Mouse (Mus musculus): ENCODE results near the gene Celf2. TPM values are rescaled to one million over a fixed set of nuclear protein-coding genes. Genes with fewer than 3 reads are reported as not detected.

Gene Celf2
- polyA plus RNA-seq, 1 experiment, result 8.9 TPM

DNA sequence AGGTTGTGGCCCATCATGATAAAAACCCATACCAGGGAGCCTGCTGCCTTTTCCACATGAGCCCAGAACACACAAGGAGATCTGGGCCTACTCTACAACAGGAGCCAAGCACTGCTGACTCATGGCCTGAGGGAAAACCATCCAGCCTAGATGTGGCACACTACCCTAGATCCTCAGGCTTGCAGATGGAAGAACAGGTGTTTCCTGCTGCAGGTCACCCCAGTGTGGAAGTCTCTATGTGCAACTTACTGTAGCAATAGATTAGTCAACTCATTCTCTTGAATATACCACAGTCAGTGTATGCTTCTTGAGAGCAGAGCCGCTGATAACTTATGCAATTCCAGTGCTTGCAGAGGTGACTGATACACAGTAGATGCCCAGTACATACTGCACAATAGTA, 612.5 kb downstream of the Celf2 start:
- Histone ChIP-seq H3K4me1 (ENCODE audit: control insufficient read depth, insufficient read depth, insufficient read length, low read length) (no peaks in the 10 kb centered on the region), H3K4me3 (ENCODE audit: low read depth, low read length) (no peak overlapping the region), H3K27me3 (ENCODE audit: control insufficient read depth, insufficient read depth, low read length) (no peaks in the 10 kb centered on the region), H3K36me3 (ENCODE audit: control insufficient read depth, insufficient read depth, low read length) (no peaks in the 10 kb centered on the region), H3K27ac (ENCODE audit: insufficient read depth, low read depth, low read length) (no peak overlapping the region)
- 85% methylated on average over 1 of the region's 1 CpGs for WGBS
- no peak for TF ChIP-seq CTCF (IDR thresholded peaks at IDR 0.05; ENCODE audit: extremely low read depth, insufficient read length, insufficient replicate concordance, low read depth, low read length)
- no peak for TF ChIP-seq POLR2A (IDR thresholded peaks at IDR 0.05; ENCODE audit: low read depth, low read length)

DNA sequence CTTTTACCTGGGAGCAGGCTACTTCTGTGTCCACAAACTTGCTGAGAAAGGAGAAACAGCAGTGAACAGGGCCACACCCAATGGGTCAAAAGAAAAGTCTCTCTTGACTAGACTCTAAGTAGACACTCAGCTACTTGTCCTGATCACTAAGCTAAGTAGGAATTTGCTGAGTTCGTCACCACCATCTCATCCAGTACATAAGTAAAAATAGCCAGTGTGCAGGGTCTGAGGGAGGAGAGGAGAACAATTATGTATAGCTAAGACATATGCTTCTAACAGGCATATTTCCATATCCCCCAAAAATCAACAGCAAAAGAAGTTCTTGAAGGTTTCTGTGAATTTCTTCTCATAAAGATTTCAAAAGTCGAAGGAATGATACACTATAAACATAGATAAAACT, 615.8 kb downstream of the Celf2 start:
- 68% methylated on average over 2 of the region's 2 CpGs for WGBS

DNA sequence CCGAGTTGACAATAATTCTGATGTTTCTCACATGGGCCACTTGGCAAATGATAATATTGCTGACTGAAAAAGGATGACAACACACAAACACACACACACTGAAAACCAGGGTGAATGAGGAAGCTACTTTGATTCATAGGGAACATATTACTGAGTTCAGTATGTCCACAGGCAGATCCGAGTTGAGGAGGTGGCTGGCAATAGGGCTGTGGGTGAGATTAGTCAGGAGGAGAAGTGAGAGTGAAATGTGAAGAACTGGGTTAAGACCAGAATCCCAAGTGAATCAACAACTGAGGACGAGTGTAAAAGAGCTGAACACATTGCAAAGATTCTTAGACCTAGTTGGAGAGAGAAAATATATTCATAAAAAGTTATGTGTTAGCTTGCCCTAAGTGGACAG, 616.3 kb downstream of the Celf2 start:
- TF ChIP-seq POLR2A (IDR thresholded peaks at IDR 0.05; ENCODE audit: low read depth, low read length) (no peak), CTCF (IDR thresholded peaks at IDR 0.05; ENCODE audit: extremely low read depth, insufficient read length, insufficient replicate concordance, low read depth, low read length) (no peak)
- Histone ChIP-seq H3K27ac (ENCODE audit: insufficient read depth, low read depth, low read length) (no peak overlapping the region), H3K4me1 (ENCODE audit: control insufficient read depth, insufficient read depth, insufficient read length, low read length) (no peaks in the 10 kb centered on the region), H3K27me3 (ENCODE audit: control insufficient read depth, insufficient read depth, low read length) (no peaks in the 10 kb centered on the region), H3K36me3 (ENCODE audit: control insufficient read depth, insufficient read depth, low read length) (no peaks in the 10 kb centered on the region), H3K4me3 (ENCODE audit: low read depth, low read length) (no peak overlapping the region)
- WGBS, result 50% methylated on average over 3 of the region's 3 CpGs

More for the DNA sequence above, 615.8 kb downstream of the Celf2 start:
- Histone ChIP-seq H3K27ac (ENCODE audit: insufficient read depth, low read depth, low read length) (no peak overlapping the region), H3K4me1 (ENCODE audit: control insufficient read depth, insufficient read depth, insufficient read length, low read length) (no peaks in the 10 kb centered on the region), H3K36me3 (ENCODE audit: control insufficient read depth, insufficient read depth, low read length) (no peaks in the 10 kb centered on the region), H3K4me3 (ENCODE audit: low read depth, low read length) (no peak overlapping the region), H3K27me3 (ENCODE audit: control insufficient read depth, insufficient read depth, low read length) (no peaks in the 10 kb centered on the region)
- no peak for TF ChIP-seq POLR2A (IDR thresholded peaks at IDR 0.05; ENCODE audit: low read depth, low read length)
- no peak for TF ChIP-seq CTCF (IDR thresholded peaks at IDR 0.05; ENCODE audit: extremely low read depth, insufficient read length, insufficient replicate concordance, low read depth, low read length)

DNA sequence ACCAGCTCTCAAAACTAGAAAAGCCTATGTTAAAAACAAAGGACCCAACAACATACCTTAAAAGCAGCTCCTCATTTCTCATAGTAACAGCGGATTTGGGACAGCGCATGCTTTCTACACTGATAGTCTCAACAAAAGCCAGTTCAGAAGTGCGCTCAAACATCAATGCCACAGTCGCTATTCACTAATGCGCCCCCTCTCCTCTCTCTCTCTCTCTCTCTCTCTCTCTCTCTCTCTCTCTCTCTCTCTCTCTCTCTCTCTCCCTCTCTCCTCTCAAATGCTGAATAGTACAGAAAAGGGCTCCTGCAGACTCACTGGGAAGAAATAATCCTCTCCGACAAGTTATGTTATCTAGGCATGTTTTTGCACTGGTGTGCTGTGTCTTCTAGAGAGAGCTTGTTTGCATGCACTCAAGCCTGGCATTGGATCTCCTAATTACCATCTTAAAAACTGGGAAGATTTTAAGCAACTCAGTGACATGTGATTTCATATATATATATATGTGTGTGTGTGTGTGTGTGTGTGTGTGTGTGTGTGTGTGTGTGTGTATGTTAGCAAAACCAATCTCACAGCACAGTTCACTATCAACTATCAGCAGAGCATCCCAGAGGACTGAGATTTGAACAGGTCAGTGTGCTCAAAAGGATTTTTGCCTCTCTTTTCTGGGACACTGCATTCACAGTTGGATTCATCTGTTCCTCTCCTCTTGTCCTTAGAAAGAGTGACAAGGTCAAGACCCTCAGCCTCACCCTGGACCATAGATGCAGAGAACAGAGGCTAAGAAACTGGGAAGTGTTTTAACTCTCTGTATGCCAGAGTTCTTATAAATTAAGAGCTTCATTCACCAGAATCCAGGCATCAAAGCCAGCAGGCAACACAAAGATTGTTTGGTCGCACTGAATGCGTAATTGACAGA, 624.3 kb downstream of the Celf2 start:
- Histone ChIP-seq H3K36me3 (ENCODE audit: control insufficient read depth, insufficient read depth, low read length) (no peaks in the 10 kb centered on the region), H3K27me3 (ENCODE audit: control insufficient read depth, insufficient read depth, low read length) (no peaks in the 10 kb centered on the region), H3K4me1 (ENCODE audit: control insufficient read depth, insufficient read depth, insufficient read length, low read length) (no peaks in the 10 kb centered on the region), H3K27ac (ENCODE audit: insufficient read depth, low read depth, low read length) (no peak overlapping the region), H3K4me3 (ENCODE audit: low read depth, low read length) (no peak overlapping the region)
- TF ChIP-seq POLR2A (IDR thresholded peaks at IDR 0.05; ENCODE audit: low read depth, low read length), result no peak
- TF ChIP-seq CTCF (IDR thresholded peaks at IDR 0.05; ENCODE audit: extremely low read depth, insufficient read length, insufficient replicate concordance, low read depth, low read length), result no peak
- WGBS, result 81% methylated on average over 8 of the region's 8 CpGs

DNA sequence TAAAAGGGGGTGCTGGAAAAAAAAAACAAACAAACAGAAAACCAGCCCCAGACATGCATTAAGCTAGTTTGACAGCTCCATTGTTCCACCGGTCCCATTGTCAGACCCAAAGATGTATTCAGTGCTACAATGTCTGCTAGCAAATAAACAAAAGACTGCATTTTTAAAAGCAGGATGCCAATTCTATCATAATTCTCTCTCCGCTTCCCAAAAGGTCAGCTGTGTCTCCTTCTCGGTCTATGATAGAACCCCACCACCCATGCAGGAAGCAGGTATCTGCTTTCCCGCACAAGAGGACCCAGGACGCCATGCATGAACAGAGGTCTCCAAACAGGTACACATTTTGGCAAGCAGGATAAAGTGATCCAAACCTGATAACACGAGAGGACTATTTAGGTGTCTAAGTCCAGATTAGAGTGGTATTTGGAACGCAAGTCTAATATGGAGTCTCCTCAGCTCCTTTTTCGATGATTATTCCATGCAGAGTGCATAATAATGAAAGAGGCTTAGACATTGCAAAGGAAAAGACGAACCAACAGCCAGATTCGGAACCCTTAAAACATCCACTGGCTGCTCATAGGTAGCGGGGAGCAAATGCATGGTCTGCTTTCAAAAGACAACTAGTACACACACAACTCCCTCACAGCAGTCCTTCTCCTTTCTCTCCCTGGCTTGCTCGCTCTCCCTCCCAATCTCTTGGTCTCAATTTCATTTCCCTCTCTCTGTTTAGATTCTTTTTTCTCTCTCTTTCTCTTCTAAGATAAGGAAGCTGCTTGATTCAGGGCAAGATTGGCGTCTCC, 625.2 kb downstream of the Celf2 start:
- no peak for TF ChIP-seq POLR2A (IDR thresholded peaks at IDR 0.05; ENCODE audit: low read depth, low read length)
- TF ChIP-seq CTCF (IDR thresholded peaks at IDR 0.05; ENCODE audit: extremely low read depth, insufficient read length, insufficient replicate concordance, low read depth, low read length), result no peak
- 78% methylated on average over 13 of the region's 13 CpGs for WGBS
- Histone ChIP-seq H3K27ac (ENCODE audit: insufficient read depth, low read depth, low read length) (no peak overlapping the region), H3K27me3 (ENCODE audit: control insufficient read depth, insufficient read depth, low read length) (no peaks in the 10 kb centered on the region), H3K4me1 (ENCODE audit: control insufficient read depth, insufficient read depth, insufficient read length, low read length) (no peaks in the 10 kb centered on the region), H3K36me3 (ENCODE audit: control insufficient read depth, insufficient read depth, low read length) (no peaks in the 10 kb centered on the region), H3K4me3 (ENCODE audit: low read depth, low read length) (no peak overlapping the region)

DNA sequence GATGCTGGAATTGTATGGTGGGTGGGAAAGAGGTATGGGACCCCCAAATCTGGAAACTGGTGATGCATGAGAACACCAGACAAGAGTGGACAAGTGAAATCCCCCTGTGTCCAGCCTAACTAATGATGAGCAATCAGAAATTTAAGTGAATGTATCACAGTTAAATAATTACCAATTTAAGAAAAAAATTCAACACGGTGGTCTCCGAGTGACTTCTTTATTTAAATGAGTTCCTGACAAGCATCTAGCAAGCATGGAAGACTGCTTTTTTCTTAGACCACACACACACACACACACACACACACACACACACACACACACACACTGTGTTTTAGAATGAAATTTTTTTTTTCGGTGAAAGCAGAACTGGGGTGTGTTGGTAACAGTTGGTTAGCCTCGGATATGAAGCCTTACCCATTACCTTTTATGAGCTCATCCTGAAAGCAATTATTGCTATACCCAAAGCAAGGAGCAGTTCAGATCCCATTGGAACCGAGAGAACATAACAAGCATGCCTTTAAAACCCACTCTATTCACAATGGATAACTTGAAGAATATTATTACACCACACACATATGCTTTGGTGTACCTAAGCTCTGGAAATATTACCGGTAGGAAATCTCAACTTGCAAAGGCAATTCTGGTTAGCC, 627.0 kb downstream of the Celf2 start:
- 85% methylated on average over 6 of the region's 6 CpGs for WGBS

More for the DNA sequence above, 627.0 kb downstream of the Celf2 start:
- Histone ChIP-seq H3K27ac (ENCODE audit: insufficient read depth, low read depth, low read length) (no peak overlapping the region), H3K4me1 (ENCODE audit: control insufficient read depth, insufficient read depth, insufficient read length, low read length) (no peaks in the 10 kb centered on the region), H3K36me3 (ENCODE audit: control insufficient read depth, insufficient read depth, low read length) (no peaks in the 10 kb centered on the region), H3K27me3 (ENCODE audit: control insufficient read depth, insufficient read depth, low read length) (no peaks in the 10 kb centered on the region), H3K4me3 (ENCODE audit: low read depth, low read length) (no peak overlapping the region)
- TF ChIP-seq POLR2A (IDR thresholded peaks at IDR 0.05; ENCODE audit: low read depth, low read length) (no peak), CTCF (IDR thresholded peaks at IDR 0.05; ENCODE audit: extremely low read depth, insufficient read length, insufficient replicate concordance, low read depth, low read length) (no peak)
